Mouse (Mus musculus) lung, embryonic 14.5 days (tissue): ENCODE results near the gene Mvb12a. TPM values are rescaled to one million over a fixed set of nuclear protein-coding genes. Genes with fewer than 3 reads are reported as not detected.

Source experiments
- ATAC-seq: fragments of 200-750 bp; cut with Nextera tagmentation; 2 replicates; pipeline ENCODE4 v1.8.0; 2017; ENCODE audit warnings: mild to moderate bottlenecking, moderate TSS enrichment, moderate library complexity; ENCODE audit not compliant: insufficient read depth
- DNase-seq: peaks from one replicate; pipeline ENCODE4 v3.0.0-alpha.2; 2015
- H3K27ac ChIP-seq: fragments of 300-500 bp; sonication (generic); 2 replicates; pipeline ENCODE4 v1.5.1; 2014; ENCODE audit warnings: low read depth, mild to moderate bottlenecking, moderate library complexity
- H3K27me3 ChIP-seq: fragments of 300-500 bp; sonication (generic); 2 replicates; pipeline ENCODE4 v1.6.1; 2014; ENCODE audit warnings: low read length, control low read depth; ENCODE audit not compliant: insufficient read depth
- H3K36me3 ChIP-seq: fragments of 300-500 bp; sonication (generic); 2 replicates; pipeline ENCODE4 v1.6.1; 2014; ENCODE audit warnings: control low read depth; ENCODE audit not compliant: insufficient read depth
- H3K4me1 ChIP-seq: fragments of 300-500 bp; sonication (generic); 2 replicates; pipeline ENCODE4 v1.6.1; 2014; ENCODE audit warnings: antibody characterized with exemption, control low read depth; ENCODE audit not compliant: insufficient read depth
- H3K4me2 ChIP-seq: fragments of 300-500 bp; sonication (generic); 2 replicates; pipeline ENCODE4 v1.6.1; 2014; ENCODE audit warnings: mild to moderate bottlenecking
- H3K4me3 ChIP-seq: fragments of 300-500 bp; sonication (generic); 2 replicates; pipeline ENCODE4 v1.5.1; 2014; ENCODE audit warnings: low read depth, low read length
- H3K9ac ChIP-seq: fragments of 300-500 bp; sonication (generic); 2 replicates; pipeline ENCODE4 v1.6.1; 2014
- H3K9me3 ChIP-seq: fragments of 300-500 bp; sonication (generic); 2 replicates; pipeline ENCODE4 v1.6.1; 2016; ENCODE audit warnings: low read depth, low read length, control low read depth
- CTCF ChIP-seq: IDR thresholded peaks from 2 replicates; pipeline ENCODE4 v1.5.1; 2016; ENCODE audit warnings: antibody characterized with exemption, low read depth
- WGBS: fragments of 180-500 bp; shearing (Covaris S2); extraction: QIAGEN DNeasy Blood & Tissue Kit; methylation state at CpG from one replicate; pipeline ENCODE4 v1.1.7; 2014; 5-methylcytosine and 5-hydroxymethylcytosine counted together
- polyA plus RNA-seq: library from polyadenylated mRNA; unstranded; fragments of >200 nt; fragmentation: Nextera tagmentation; extraction: Ambion mirVana; gene quantifications from 2 replicates; pipeline ENCODE4 v1.2.1, GENCODE M21; 2014

Gene Mvb12a
- polyA plus RNA-seq, 1 experiment from 2014 or later, result 106 TPM

- no peak overlapping the region for H3K4me2 ChIP-seq
- DNase-seq (no peak), ATAC-seq (no peak)
- WGBS, result 73% methylated on average over 2 of the region's 2 CpGs
- H3K27ac ChIP-seq, result no peak overlapping the region
- no peaks in the 10 kb centered on the region for H3K9me3 ChIP-seq
- H3K4me3 ChIP-seq, result no peak overlapping the region
- no peaks in the 10 kb centered on the region for H3K36me3 ChIP-seq
- no peak for TF ChIP-seq CTCF
- H3K27me3 ChIP-seq, result peaks cover 33% of the 10 kb centered on the region
- no peak overlapping the region for H3K9ac ChIP-seq
- no peaks in the 10 kb centered on the region for H3K4me1 ChIP-seq
These were observed 11.9 kb downstream of the Mvb12a start for GRCm38 (mm10) chr8:71554644-71555043.

GRCm38 (mm10) chr8:71558071-71558957, 15.6 kb downstream of the Mvb12a start, which contains the start of gene Tmem221:
Gene Tmem221, minus strand, starts transcription at chr8:71558871.
- H3K36me3 ChIP-seq, result no peaks in the 10 kb centered on the region
- TF ChIP-seq CTCF, result peak; percentile 23; the same call in 1 of the 2 replicates
- peak within 1 kb of the TSS; percentile 47 for H3K4me3 ChIP-seq
- H3K27me3 ChIP-seq, result peaks cover 60% of the 10 kb centered on the region
- H3K9me3 ChIP-seq, result no peaks in the 10 kb centered on the region
- 3% methylated on average over 67 of the region's 70 CpGs for WGBS
- H3K9ac ChIP-seq, result peak within 1 kb of the TSS; percentile 44
- DNase-seq (no peak), ATAC-seq (peak; percentile 11; the same call in 1 of the 2 replicates)
- peaks cover 3% of the 10 kb centered on the region; the same call in 1 of the 2 replicates for H3K4me1 ChIP-seq
- no peak within 1 kb of the TSS for H3K27ac ChIP-seq
- peak within 1 kb of the TSS; percentile 81 for H3K4me2 ChIP-seq

- H3K27me3 ChIP-seq, result peaks cover 60% of the 10 kb centered on the region
- 1% methylated on average over 24 of the region's 24 CpGs for WGBS
- H3K9ac ChIP-seq, result peak overlapping the region; percentile 44; the same call in 1 of the 2 replicates
These were observed 16.4 kb downstream of the Mvb12a start for GRCm38 (mm10) chr8:71558958-71559690.

GRCm38 (mm10) chr8:71560071-71560470, 17.3 kb downstream of the Mvb12a start:
- Histone ChIP-seq H3K9me3 (no peaks in the 10 kb centered on the region), H3K27ac (no peak overlapping the region), H3K9ac (no peak overlapping the region), H3K4me1 (peaks cover 3% of the 10 kb centered on the region; the same call in 1 of the 2 replicates), H3K36me3 (no peaks in the 10 kb centered on the region), H3K4me2 (no peak overlapping the region), H3K4me3 (no peak overlapping the region), H3K27me3 (peaks cover 60% of the 10 kb centered on the region)
- no peak for ATAC-seq
- 53% methylated on average over 3 of the region's 3 CpGs for WGBS
- no peak for DNase-seq
- TF ChIP-seq CTCF, result no peak

More at GRCm38 (mm10) chr8:71558958-71559690, 16.4 kb downstream of the Mvb12a start:
- no peak overlapping the region for H3K27ac ChIP-seq
- H3K4me1 ChIP-seq, result peaks cover 3% of the 10 kb centered on the region; the same call in 1 of the 2 replicates
- DNase-seq (peak; percentile 90), ATAC-seq (peak; percentile 71)
- H3K4me2 ChIP-seq, result peak overlapping the region; percentile 81
- no peak for TF ChIP-seq CTCF
- H3K36me3 ChIP-seq, result no peaks in the 10 kb centered on the region
- H3K9me3 ChIP-seq, result no peaks in the 10 kb centered on the region
- peak overlapping the region; percentile 47 for H3K4me3 ChIP-seq

GRCm38 (mm10) chr8:71560765-71561164, 18.0 kb downstream of the Mvb12a start:
- no peak for TF ChIP-seq CTCF
- Histone ChIP-seq H3K4me3 (no peak overlapping the region), H3K9ac (no peak overlapping the region), H3K27ac (no peak overlapping the region), H3K36me3 (no peaks in the 10 kb centered on the region), H3K4me1 (peaks cover 3% of the 10 kb centered on the region; the same call in 1 of the 2 replicates), H3K27me3 (peaks cover 60% of the 10 kb centered on the region), H3K4me2 (no peak overlapping the region), H3K9me3 (no peaks in the 10 kb centered on the region)
- ATAC-seq (no peak), DNase-seq (no peak)
- WGBS, result 85% methylated on average over 5 of the region's 5 CpGs

- Histone ChIP-seq H3K4me2 (no peak overlapping the region), H3K4me1 (peaks cover 3% of the 10 kb centered on the region; the same call in 1 of the 2 replicates), H3K36me3 (no peaks in the 10 kb centered on the region), H3K9ac (no peak overlapping the region), H3K9me3 (no peaks in the 10 kb centered on the region), H3K27ac (no peak overlapping the region), H3K4me3 (no peak overlapping the region), H3K27me3 (peaks cover 60% of the 10 kb centered on the region)
- peak; percentile 97 for TF ChIP-seq CTCF
- DNase-seq, result peak; percentile 91
- 2% methylated on average over 15 of the region's 15 CpGs for WGBS
- ATAC-seq, result 0 out of 2 replicates have a peak, but pooled peaks have one; percentile 14
These were observed 18.7 kb downstream of the Mvb12a start for GRCm38 (mm10) chr8:71561401-71561800.
